Mouse (Mus musculus) C2C12 (cell line): ENCODE results near the gene Myh10. TPM values are rescaled to one million over a fixed set of nuclear protein-coding genes. Genes with fewer than 3 reads are reported as not detected.

Source experiments
- H3K27me3 ChIP-seq: one replicate; pipeline ENCODE4 v1.6.1; 2011; ENCODE audit not compliant: control insufficient read depth, insufficient read depth, insufficient read length
- H3K36me3 ChIP-seq: one replicate; pipeline ENCODE4 v1.6.1; 2011; ENCODE audit not compliant: control insufficient read depth, insufficient read depth
- H3K4me3 ChIP-seq: one replicate; pipeline ENCODE4 v1.5.1; 2011; ENCODE audit warnings: mild to moderate bottlenecking, control low read depth; ENCODE audit not compliant: poor library complexity, insufficient read depth, severe bottlenecking
- H3K79me2 ChIP-seq: one replicate; pipeline ENCODE4 v1.6.1; 2011; ENCODE audit not compliant: control insufficient read depth, insufficient read depth
- H3K79me3 ChIP-seq: one replicate; pipeline ENCODE4 v1.6.1; 2011; ENCODE audit warnings: low read depth, control low read depth
- H3ac ChIP-seq: one replicate; pipeline ENCODE3; 2011; ENCODE audit warnings: low read depth; ENCODE audit not compliant: control insufficient read depth, insufficient read length
- CEBPB ChIP-seq: IDR thresholded peaks from one replicate; pipeline ENCODE4 v1.6.1; 2011; ENCODE audit warnings: low read depth, mild to moderate bottlenecking, control low read depth, moderate library complexity
- CTCF ChIP-seq: IDR thresholded peaks from one replicate; pipeline ENCODE4 v1.5.1; 2011; ENCODE audit not compliant: control insufficient read depth, insufficient read depth, insufficient read length
- FOSL1 ChIP-seq: IDR thresholded peaks from one replicate; pipeline ENCODE4 v1.8.0; 2011; ENCODE audit warnings: mild to moderate bottlenecking, low read length; ENCODE audit not compliant: poor library complexity, insufficient read depth, severe bottlenecking
- MAX ChIP-seq: IDR thresholded peaks from one replicate; pipeline ENCODE4 v1.6.1; 2011; ENCODE audit warnings: mild to moderate bottlenecking, control low read depth
- MYOD1 ChIP-seq: IDR thresholded peaks from one replicate; pipeline ENCODE4 v1.6.1; 2011; ENCODE audit warnings: low read depth; ENCODE audit not compliant: control insufficient read depth, insufficient read length
- MYOG ChIP-seq: IDR thresholded peaks from one replicate; pipeline ENCODE4 v1.6.1; 2011; ENCODE audit not compliant: control insufficient read depth, insufficient read length; ENCODE audit errors: extremely low read depth
- USF1 ChIP-seq: IDR thresholded peaks from one replicate; pipeline ENCODE4 v1.6.1; 2011; ENCODE audit warnings: low read depth, mild to moderate bottlenecking, control low read depth, moderate library complexity
- polyA plus RNA-seq: library from polyadenylated mRNA; unstranded; fragments of >200 nt; fragmentation: generic; extraction: Trizol; gene quantifications from one replicate; pipeline ENCODE4 v1.2.1, GENCODE M21; 2012; ENCODE audit warnings: missing spikeins

Myh10 gene
- polyA plus RNA-seq, 1 experiment: 40.0 TPM

- peaks cover 19% of the 10 kb centered on the region for H3K36me3 ChIP-seq
These were observed 16.7 kb downstream of the Myh10 start for GRCm38 (mm10) chr11:68707881-68708582.

GRCm38 (mm10) chr11:68716167-68716566 lies 24.8 kb downstream of the Myh10 start:
- H3K4me3 ChIP-seq: no peak overlapping the region
- peaks cover 46% of the 10 kb centered on the region for H3K79me2 ChIP-seq
- TF ChIP-seq FOSL1 (no peak), MYOD1 (no peak), MAX (no peak), CEBPB (no peak), USF1 (no peak), CTCF (no peak), MYOG (no peak)
- no peaks in the 10 kb centered on the region for H3K27me3 ChIP-seq
- H3ac ChIP-seq: no peak overlapping the region
- no peaks in the 10 kb centered on the region for H3K36me3 ChIP-seq
- peaks cover 5% of the 10 kb centered on the region for H3K79me3 ChIP-seq

More at GRCm38 (mm10) chr11:68707881-68708582, 16.7 kb downstream of the Myh10 start:
- H3K79me3 ChIP-seq: peaks cover 21% of the 10 kb centered on the region
- no peak overlapping the region for H3ac ChIP-seq
- peaks cover 77% of the 10 kb centered on the region for H3K79me2 ChIP-seq
- TF ChIP-seq FOSL1 (no peak), MYOG (no peak), CEBPB (no peak), MAX (no peak), CTCF (no peak), MYOD1 (no peak), USF1 (no peak)
- no peaks in the 10 kb centered on the region for H3K27me3 ChIP-seq
- H3K4me3 ChIP-seq: no peak overlapping the region

GRCm38 (mm10) chr11:68717171-68717840 lies 25.9 kb downstream of the Myh10 start:
- Histone ChIP-seq H3K79me3 (peaks cover 2% of the 10 kb centered on the region), H3K79me2 (peaks cover 35% of the 10 kb centered on the region), H3ac (no peak overlapping the region), H3K36me3 (peaks cover 3% of the 10 kb centered on the region), H3K4me3 (no peak overlapping the region), H3K27me3 (no peaks in the 10 kb centered on the region)
- TF ChIP-seq CTCF: no peak
- no peak for TF ChIP-seq MAX
- TF ChIP-seq USF1: no peak
- TF ChIP-seq MYOG: no peak
- no peak for TF ChIP-seq CEBPB
- TF ChIP-seq FOSL1: no peak
- no peak for TF ChIP-seq MYOD1

GRCm38 (mm10) chr11:68719096-68719648 lies 27.8 kb downstream of the Myh10 start:
- no peaks in the 10 kb centered on the region for H3K27me3 ChIP-seq

GRCm38 (mm10) chr11:68719774-68720173 lies 28.4 kb downstream of the Myh10 start:
- TF ChIP-seq MYOG (no peak), MAX (peak; percentile 25), USF1 (peak; percentile 57), FOSL1 (no peak)
- Histone ChIP-seq H3ac (no peak overlapping the region), H3K27me3 (no peaks in the 10 kb centered on the region), H3K79me3 (no peaks in the 10 kb centered on the region), H3K4me3 (no peak overlapping the region), H3K36me3 (peaks cover 12% of the 10 kb centered on the region), H3K79me2 (peaks cover 24% of the 10 kb centered on the region)

More at GRCm38 (mm10) chr11:68719096-68719648, 27.8 kb downstream of the Myh10 start:
- peaks cover 12% of the 10 kb centered on the region for H3K36me3 ChIP-seq
- TF ChIP-seq MYOD1 (peak; percentile 87), FOSL1 (no peak), MYOG (no peak), CEBPB (no peak), USF1 (no peak), MAX (peak; percentile 77), CTCF (no peak)
- no peak overlapping the region for H3ac ChIP-seq
- peaks cover 22% of the 10 kb centered on the region for H3K79me2 ChIP-seq
- no peak overlapping the region for H3K4me3 ChIP-seq
- no peaks in the 10 kb centered on the region for H3K79me3 ChIP-seq
